Mouse (Mus musculus) liver, postnatal 0 days (tissue): ENCODE measurements around the gene Igdcc4. TPM values are rescaled to one million over a fixed set of nuclear protein-coding genes. Genes with fewer than 3 reads are reported as not detected.
A peak's percentile ranks its signal among the peaks of the same experiment; 100 is the strongest.
"Not testable (repeated sequence)": the region's sequence is repeated elsewhere in the genome, so short reads cannot be mapped to it uniquely, and the experiment has no call there.

Experiments used
- ATAC-seq: fragments of 200-750 bp; cut with Nextera tagmentation; 2 replicates; pipeline ENCODE4 v1.8.0; 2017; ENCODE audit warnings: mild to moderate bottlenecking, moderate library complexity
- DNase-seq: peaks from one replicate; pipeline ENCODE4 v3.0.0-alpha.2; 2016
- H3K27ac ChIP-seq: fragments of 300-500 bp; sonication (generic); 2 replicates; pipeline ENCODE4 v1.5.1; 2014; ENCODE audit warnings: antibody characterized with exemption, moderate library complexity, mild to moderate bottlenecking, low read depth
- H3K27me3 ChIP-seq: fragments of 300-500 bp; sonication (generic); 2 replicates; pipeline ENCODE4 v1.6.1; 2014; ENCODE audit warnings: low read length, control low read depth, mixed read lengths; ENCODE audit not compliant: insufficient read depth
- H3K36me3 ChIP-seq: fragments of 300-500 bp; sonication (generic); replicated peaks from 2 replicates; pipeline ENCODE4 v1.6.1; 2014; ENCODE audit warnings: mild to moderate bottlenecking, control low read depth, low read length, moderate library complexity, mixed read lengths; ENCODE audit not compliant: insufficient read depth
- H3K4me1 ChIP-seq: fragments of 300-500 bp; sonication (generic); 2 replicates; pipeline ENCODE4 v1.6.1; 2014; ENCODE audit warnings: antibody characterized with exemption, mild to moderate bottlenecking, control low read depth; ENCODE audit not compliant: insufficient read depth
- H3K4me2 ChIP-seq: fragments of 300-500 bp; sonication (generic); 2 replicates; pipeline ENCODE4 v1.6.1; 2014; ENCODE audit warnings: low read depth, mild to moderate bottlenecking, low read length, moderate library complexity, mixed read lengths
- H3K4me3 ChIP-seq: fragments of 300-500 bp; sonication (generic); 2 replicates; pipeline ENCODE4 v1.5.1; 2014; ENCODE audit warnings: low read depth, low read length
- H3K9ac ChIP-seq: fragments of 300-500 bp; sonication (generic); replicated peaks from 2 replicates; pipeline ENCODE4 v1.6.1; 2014; ENCODE audit warnings: mild to moderate bottlenecking, moderate library complexity
- H3K9me3 ChIP-seq: fragments of 300-500 bp; sonication (generic); 2 replicates; pipeline ENCODE4 v1.6.1; 2016; ENCODE audit warnings: mild to moderate bottlenecking, control low read depth, low read length, mixed read lengths
- CTCF ChIP-seq: sonication (generic); IDR thresholded peaks from 2 replicates; pipeline ENCODE4 v1.5.1; 2016; ENCODE audit warnings: antibody characterized with exemption, low read depth
- EP300 ChIP-seq: IDR thresholded peaks from 2 replicates; pipeline ENCODE4 v1.6.1; 2016; ENCODE audit warnings: antibody characterized with exemption, low read depth, mild to moderate bottlenecking
- WGBS: fragments of 180-500 bp; shearing (Covaris S2); extraction: QIAGEN DNeasy Blood & Tissue Kit; methylation state at CpG from one replicate; pipeline ENCODE4 v1.1.7; 2014; ENCODE audit not compliant: insufficient replicate concordance; 5-methylcytosine and 5-hydroxymethylcytosine counted together
- polyA plus RNA-seq: library from polyadenylated mRNA; unstranded; fragments of >200 nt; fragmentation: Nextera tagmentation; extraction: Ambion mirVana; gene quantifications from 2 replicates; pipeline ENCODE4 v1.2.1, GENCODE M21; 2015

Gene Igdcc4
- polyA plus RNA-seq, 1 experiment from 2014 or later, result 6.0 TPM

- WGBS, result 90% methylated on average over 5 of the region's 5 CpGs
- no peak for ATAC-seq
- H3K36me3 ChIP-seq, result peaks cover 69% of the 10 kb centered on the region
Measured at GRCm38 (mm10) chr9:65077536-65077935, 23.8 kb upstream of the Igdcc4 start.

GRCm38 (mm10) chr9:65080141-65080540 is 21.1 kb upstream of the Igdcc4 start:
- not testable (repeated sequence) for ATAC-seq, H3K4me3 ChIP-seq, H3K9me3 ChIP-seq, DNase-seq, H3K4me1 ChIP-seq, H3K27me3 ChIP-seq, H3K4me2 ChIP-seq, H3K9ac ChIP-seq, H3K27ac ChIP-seq
- 92% methylated on average over 2 of the region's 2 CpGs for WGBS
- peaks cover 73% of the 10 kb centered on the region for H3K36me3 ChIP-seq

More at GRCm38 (mm10) chr9:65077536-65077935, 23.8 kb upstream of the Igdcc4 start:
- H3K4me2 ChIP-seq, result no peak overlapping the region
- H3K27ac ChIP-seq, result no peak overlapping the region
- 0 out of 2 replicates have a peak, but pooled peaks cover 6% of the 10 kb centered on the region for H3K4me1 ChIP-seq
- H3K4me3 ChIP-seq, result no peak overlapping the region
- H3K9ac ChIP-seq, result no peak overlapping the region
- TF ChIP-seq CTCF (no peak), EP300 (no peak)
- no peaks in the 10 kb centered on the region for H3K9me3 ChIP-seq
- H3K27me3 ChIP-seq, result no peaks in the 10 kb centered on the region
- no peak for DNase-seq

- H3K36me3 ChIP-seq, result peaks cover 53% of the 10 kb centered on the region
- H3K4me1 ChIP-seq, result no peaks in the 10 kb centered on the region; the same call in 1 of the 2 replicates
- no peak overlapping the region for H3K4me2 ChIP-seq
- WGBS, result 87% methylated on average over 18 of the region's 18 CpGs
- ATAC-seq (no peak), DNase-seq (no peak)
- no peaks in the 10 kb centered on the region for H3K9me3 ChIP-seq
- H3K27me3 ChIP-seq, result no peaks in the 10 kb centered on the region
- H3K4me3 ChIP-seq, result no peak overlapping the region
- no peak overlapping the region for H3K9ac ChIP-seq
- no peak overlapping the region for H3K27ac ChIP-seq
- TF ChIP-seq CTCF (no peak), EP300 (no peak)
Measured at GRCm38 (mm10) chr9:65083075-65083765, 18.1 kb upstream of the Igdcc4 start.

- Histone ChIP-seq H3K4me2 (no peak overlapping the region), H3K4me3 (no peak overlapping the region), H3K36me3 (peaks cover 43% of the 10 kb centered on the region), H3K9me3 (no peaks in the 10 kb centered on the region), H3K9ac (no peak overlapping the region), H3K27ac (peak overlapping the region; percentile 34; the same call in 1 of the 2 replicates), H3K4me1 (no peaks in the 10 kb centered on the region; the same call in 1 of the 2 replicates), H3K27me3 (no peaks in the 10 kb centered on the region)
- peak; percentile 26 for DNase-seq
- ATAC-seq, result peak; percentile 86
- no peak for TF ChIP-seq CTCF
- WGBS, result 63% methylated on average over 7 of the region's 7 CpGs
Measured at GRCm38 (mm10) chr9:65084198-65084807, 17.0 kb upstream of the Igdcc4 start.

GRCm38 (mm10) chr9:65085270-65085669 is 16.0 kb upstream of the Igdcc4 start:
- Histone ChIP-seq H3K9ac (no peak overlapping the region), H3K9me3 (no peaks in the 10 kb centered on the region), H3K4me3 (no peak overlapping the region), H3K27me3 (no peaks in the 10 kb centered on the region), H3K27ac (no peak overlapping the region), H3K4me1 (no peaks in the 10 kb centered on the region; the same call in 1 of the 2 replicates), H3K4me2 (no peak overlapping the region), H3K36me3 (peaks cover 36% of the 10 kb centered on the region)
- ATAC-seq, result no peak
- 58% methylated on average over 1 of the region's 1 CpGs for WGBS
- no peak for TF ChIP-seq CTCF
- DNase-seq, result no peak

- H3K36me3 ChIP-seq, result peaks cover 23% of the 10 kb centered on the region
- H3K27me3 ChIP-seq, result no peaks in the 10 kb centered on the region
- H3K9ac ChIP-seq, result no peak overlapping the region
- ATAC-seq (no peak), DNase-seq (no peak)
- H3K4me1 ChIP-seq, result no peaks in the 10 kb centered on the region; the same call in 1 of the 2 replicates
- no peak overlapping the region for H3K4me3 ChIP-seq
- no peak for TF ChIP-seq CTCF
- TF ChIP-seq EP300, result no peak
- no peak overlapping the region for H3K27ac ChIP-seq
- WGBS, result 30% methylated on average over 1 of the region's 1 CpGs
- H3K9me3 ChIP-seq, result no peaks in the 10 kb centered on the region
- H3K4me2 ChIP-seq, result no peak overlapping the region
Measured at GRCm38 (mm10) chr9:65086801-65087200, 14.5 kb upstream of the Igdcc4 start.
